Mouse (Mus musculus) CH12F3 (cell line): ENCODE results near the gene Prkch.

Experiments
- in situ Hi-C: fragments of 300-500 bp; cut with MboI; formaldehyde crosslinking; loops from 2 replicates; pipeline ENCODE4 v1.14.3; 2020; ENCODE audit warnings: low sequenced_read_pairs

The Prkch gene

GRCm38 (mm10) chr12:73584610-73585240 lies at the start of gene Prkch:
Prkch (plus strand) TSS chr12:73584796.
- in situ Hi-C loops: no loop called here

- in situ Hi-C loops: loop anchor here (25.0 kb wide), 2 partner anchors 700 to 1075 kb away; no protein-coding TSS in a partner anchor
These were observed 47.0 kb upstream of the Prkch start for GRCm38 (mm10) chr12:73537499-73538138.

- in situ Hi-C loops: loop anchor here (25.0 kb wide), 2 partner anchors 701 to 1076 kb away; no protein-coding TSS in a partner anchor
These were observed 46.5 kb upstream of the Prkch start for GRCm38 (mm10) chr12:73538139-73538508.

- in situ Hi-C loops: loop anchor here (25.0 kb wide), 2 partner anchors 702 to 1077 kb away; no protein-coding TSS in a partner anchor
These were observed 45.4 kb upstream of the Prkch start for GRCm38 (mm10) chr12:73539151-73539550.

GRCm38 (mm10) chr12:73540402-73540801 lies 44.2 kb upstream of the Prkch start:
- in situ Hi-C loops: loop anchor here (25.0 kb wide), 2 partner anchors 703 to 1078 kb away; no protein-coding TSS in a partner anchor

- in situ Hi-C loops: loop anchor here (25.0 kb wide), 2 partner anchors 706 to 1081 kb away; no protein-coding TSS in a partner anchor
These were observed 41.4 kb upstream of the Prkch start for GRCm38 (mm10) chr12:73543191-73543590.

GRCm38 (mm10) chr12:73544736-73545671 lies 39.6 kb upstream of the Prkch start:
- in situ Hi-C loops: loop anchor here (25.0 kb wide), 2 partner anchors 708 to 1083 kb away; no protein-coding TSS in a partner anchor

GRCm38 (mm10) chr12:73545672-73546085 lies 38.9 kb upstream of the Prkch start:
- in situ Hi-C loops: loop anchor here (25.0 kb wide), 2 partner anchors 708 to 1083 kb away; no protein-coding TSS in a partner anchor

- in situ Hi-C loops: loop anchor here (25.0 kb wide), 2 partner anchors 709 to 1084 kb away; no protein-coding TSS in a partner anchor
These were observed 38.4 kb upstream of the Prkch start, which contains the start of gene Tmem30b for GRCm38 (mm10) chr12:73546086-73546711. Tmem30b (minus strand) TSS chr12:73546392.

- in situ Hi-C loops: loop anchor here (25.0 kb wide), 2 partner anchors 710 to 1085 kb away; no protein-coding TSS in a partner anchor
These were observed 37.0 kb upstream of the Prkch start for GRCm38 (mm10) chr12:73547646-73548045.

- in situ Hi-C loops: loop anchor here (25.0 kb wide), 2 partner anchors 711 to 1086 kb away; no protein-coding TSS in a partner anchor
These were observed 36.3 kb upstream of the Prkch start for GRCm38 (mm10) chr12:73548259-73548658.

GRCm38 (mm10) chr12:73554155-73554554 lies 30.4 kb upstream of the Prkch start:
- in situ Hi-C loops: loop anchor here (25.0 kb wide), 1 partner anchor 433 kb away; the partner anchor contains the start of gene Syt16

- in situ Hi-C loops: loop anchor here (25.0 kb wide), 1 partner anchor 429 kb away; the partner anchor contains the start of gene Syt16
These were observed 25.9 kb upstream of the Prkch start for GRCm38 (mm10) chr12:73558525-73559195.

GRCm38 (mm10) chr12:73560091-73560490 lies 24.5 kb upstream of the Prkch start:
- in situ Hi-C loops: loop anchor here (25.0 kb wide), 1 partner anchor 427 kb away; the partner anchor contains the start of gene Syt16

- in situ Hi-C loops: loop anchor here (25.0 kb wide), 1 partner anchor 424 kb away; the partner anchor contains the start of gene Syt16
These were observed 21.5 kb upstream of the Prkch start for GRCm38 (mm10) chr12:73563122-73563521.

- in situ Hi-C loops: loop anchor here (25.0 kb wide), 1 partner anchor 423 kb away; the partner anchor contains the start of gene Syt16
These were observed 20.4 kb upstream of the Prkch start for GRCm38 (mm10) chr12:73564176-73564575.

- in situ Hi-C loops: loop anchor here (5.0 to 25.0 kb wide), 2 partner anchors 132 to 422 kb away; partner anchors contain the start of gene Syt16
These were observed 19.6 kb upstream of the Prkch start for GRCm38 (mm10) chr12:73564795-73565619.

GRCm38 (mm10) chr12:73565620-73565969 lies 19.0 kb upstream of the Prkch start:
- in situ Hi-C loops: loop anchor here (5.0 to 25.0 kb wide), 2 partner anchors 132 to 422 kb away; partner anchors contain the start of gene Syt16
